Mouse (Mus musculus) midbrain, embryonic 15.5 days (tissue): ENCODE results near the gene Map3k20. TPM values are rescaled to one million over a fixed set of nuclear protein-coding genes. Genes with fewer than 3 reads are reported as not detected.
A peak's percentile ranks its signal among the peaks of the same experiment; 100 is the strongest.

Experiments
- ATAC-seq: fragments of 200-750 bp; cut with Nextera tagmentation; replicated peaks from 2 replicates; pipeline ENCODE4 v1.8.0; 2017; ENCODE audit warnings: moderate TSS enrichment
- H3K27ac ChIP-seq: fragments of 300-500 bp; sonication (generic); 2 replicates; pipeline ENCODE4 v1.5.1; 2015; ENCODE audit warnings: mild to moderate bottlenecking, inconsistent platforms
- H3K27me3 ChIP-seq: fragments of 300-500 bp; sonication (generic); replicated peaks from 2 replicates; pipeline ENCODE4 v1.6.1; 2015; ENCODE audit warnings: inconsistent platforms
- H3K36me3 ChIP-seq: fragments of 300-500 bp; sonication (generic); replicated peaks from 2 replicates; pipeline ENCODE4 v1.6.1; 2015; ENCODE audit warnings: inconsistent platforms
- H3K4me1 ChIP-seq: fragments of 300-500 bp; sonication (generic); 2 replicates; pipeline ENCODE4 v1.6.1; 2015; ENCODE audit warnings: inconsistent platforms
- H3K4me2 ChIP-seq: fragments of 300-500 bp; sonication (generic); 2 replicates; pipeline ENCODE4 v1.6.1; 2015; ENCODE audit warnings: inconsistent platforms, mild to moderate bottlenecking, moderate library complexity
- H3K4me3 ChIP-seq: fragments of 300-500 bp; sonication (generic); 2 replicates; pipeline ENCODE4 v1.5.1; 2015; ENCODE audit warnings: mild to moderate bottlenecking, inconsistent platforms
- H3K9ac ChIP-seq: fragments of 300-500 bp; sonication (generic); 2 replicates; pipeline ENCODE4 v1.6.1; 2015; ENCODE audit warnings: mild to moderate bottlenecking, inconsistent platforms
- H3K9me3 ChIP-seq: fragments of 300-500 bp; sonication (generic); 2 replicates; pipeline ENCODE4 v1.6.1; 2016; ENCODE audit warnings: inconsistent platforms
- WGBS: fragments of 180-500 bp; shearing (Covaris S2); methylation state at CpG from one replicate; pipeline ENCODE4 v1.1.7; 2015; ENCODE audit warnings: mixed read lengths; 5-methylcytosine and 5-hydroxymethylcytosine counted together
- polyA plus RNA-seq: library from polyadenylated mRNA; unstranded; fragments of >200 nt; fragmentation: Nextera tagmentation; extraction: Ambion mirVana; gene quantifications from 2 replicates; pipeline ENCODE4 v1.2.1, GENCODE M21; 2015

Map3k20 gene
- polyA plus RNA-seq, 1 experiment from 2014 or later: 5.0 TPM

GRCm38 (mm10) chr2:72284689-72285088 is 748 bp upstream of the Map3k20 start:
- no peak overlapping the region for H3K4me2 ChIP-seq
- H3K9ac ChIP-seq: no peak overlapping the region
- H3K4me3 ChIP-seq: no peak overlapping the region
- peaks cover 3% of the 10 kb centered on the region for H3K27me3 ChIP-seq
- peaks cover 3% of the 10 kb centered on the region; the same call in 1 of the 2 replicates for H3K4me1 ChIP-seq
- 76% methylated on average over 7 of the region's 7 CpGs for WGBS
- no peaks in the 10 kb centered on the region for H3K36me3 ChIP-seq
- H3K27ac ChIP-seq: no peak overlapping the region
- no peaks in the 10 kb centered on the region for H3K9me3 ChIP-seq
- ATAC-seq: no peak

DNA sequence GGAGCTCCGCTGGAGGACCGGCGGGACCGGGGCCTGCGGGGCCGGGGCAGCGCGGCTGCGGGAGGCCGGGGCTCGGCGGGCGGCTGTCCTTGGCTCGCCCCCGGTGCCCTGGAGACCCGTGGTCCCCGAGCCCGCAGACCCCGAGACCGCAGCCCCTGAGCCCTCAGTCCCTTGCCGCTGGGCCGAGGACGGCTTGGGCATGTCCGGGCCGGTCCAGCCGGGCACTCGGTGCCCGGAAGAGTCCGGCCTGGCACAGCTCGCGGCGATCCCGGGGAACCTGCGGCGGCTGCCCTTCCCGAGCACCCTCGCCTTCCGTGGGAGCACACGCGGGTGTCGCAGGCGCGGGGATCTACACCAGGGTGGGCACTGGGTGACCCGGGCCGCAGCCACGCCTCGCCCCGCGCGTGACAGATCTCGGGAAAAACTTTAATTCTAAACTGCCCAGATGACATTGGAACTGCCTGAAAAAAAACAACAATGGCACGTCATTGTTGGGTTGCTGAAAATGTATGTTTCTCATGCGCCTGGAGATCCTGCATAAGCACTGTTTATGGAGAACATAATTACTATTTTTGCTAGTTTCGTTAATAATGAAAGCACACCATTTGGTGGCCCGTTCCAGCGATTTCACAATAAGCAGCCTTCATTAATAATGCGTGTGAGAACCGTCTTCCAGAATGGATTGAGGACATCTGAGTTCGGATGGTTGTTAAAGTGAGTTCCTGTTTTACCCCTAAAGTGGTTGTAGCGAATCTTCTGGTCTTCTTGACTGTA is 638 bp downstream of the Map3k20 start:
- peak; percentile 81 for ATAC-seq
- H3K9me3 ChIP-seq: no peaks in the 10 kb centered on the region
- no peaks in the 10 kb centered on the region for H3K36me3 ChIP-seq
- H3K4me2 ChIP-seq: peak overlapping the region; percentile 73
- peaks cover 3% of the 10 kb centered on the region for H3K27me3 ChIP-seq
- WGBS: 1% methylated on average over 60 of the region's 60 CpGs
- H3K4me3 ChIP-seq: peak overlapping the region; percentile 63
- peak overlapping the region; percentile 48 for H3K9ac ChIP-seq
- H3K4me1 ChIP-seq: peaks cover 3% of the 10 kb centered on the region; the same call in 1 of the 2 replicates
- no peak overlapping the region for H3K27ac ChIP-seq

DNA sequence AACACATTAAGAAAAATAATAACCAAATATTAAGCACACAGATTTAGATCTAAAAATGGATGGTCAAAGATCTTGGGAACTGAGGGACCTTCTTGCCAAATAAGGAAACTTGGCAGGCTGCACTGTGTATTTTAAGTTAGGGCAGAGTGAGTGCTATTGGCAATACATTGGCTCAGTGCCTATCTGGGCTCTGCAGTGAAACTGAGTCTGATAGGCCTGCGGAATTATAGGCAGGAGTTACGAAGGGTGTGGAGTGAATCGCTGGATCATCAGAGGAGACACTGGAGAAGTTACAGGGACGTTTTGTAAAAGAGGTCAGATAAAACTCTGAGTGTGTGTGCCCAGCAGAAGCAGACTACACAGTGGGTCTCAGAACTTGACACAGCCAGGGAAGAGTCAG is 1.7 kb downstream of the Map3k20 start:
- Histone ChIP-seq H3K27me3 (peaks cover 3% of the 10 kb centered on the region), H3K9me3 (no peaks in the 10 kb centered on the region), H3K36me3 (no peaks in the 10 kb centered on the region), H3K9ac (no peak overlapping the region), H3K4me1 (peaks cover 3% of the 10 kb centered on the region; the same call in 1 of the 2 replicates), H3K4me3 (no peak overlapping the region), H3K27ac (no peak overlapping the region), H3K4me2 (no peak overlapping the region)
- ATAC-seq: no peak
- WGBS: 58% methylated on average over 4 of the region's 4 CpGs

DNA sequence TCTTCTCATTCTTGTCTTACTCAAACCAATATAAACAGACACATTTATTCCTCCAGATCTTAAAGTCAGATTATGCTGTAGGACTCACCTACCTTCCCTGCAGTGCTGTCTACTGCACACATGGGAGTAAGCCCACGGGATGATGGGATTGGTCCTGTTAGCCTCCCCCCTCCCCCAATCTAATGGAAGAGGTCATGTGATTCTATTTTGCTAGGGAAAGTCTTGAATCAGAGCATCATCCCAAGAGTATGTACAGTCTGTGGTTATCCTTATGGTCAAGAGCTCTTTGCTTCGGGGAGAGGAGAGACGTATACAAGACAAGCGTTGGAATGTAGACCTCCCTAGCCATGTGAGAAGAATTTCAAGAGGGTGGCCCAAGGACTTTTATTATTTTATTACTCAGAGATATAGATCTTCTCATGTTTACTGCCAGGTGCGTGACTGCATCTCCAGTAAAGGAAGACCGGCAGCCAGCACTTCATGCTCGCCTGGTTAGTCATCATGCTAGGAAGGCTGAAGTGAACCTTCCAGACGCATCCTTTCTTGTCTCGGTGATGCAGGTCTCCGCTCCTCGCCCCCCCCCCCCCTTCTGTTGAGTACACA is 3.6 kb downstream of the Map3k20 start:
- Histone ChIP-seq H3K27ac (no peak overlapping the region), H3K4me1 (peaks cover 3% of the 10 kb centered on the region; the same call in 1 of the 2 replicates), H3K36me3 (no peaks in the 10 kb centered on the region), H3K9me3 (no peaks in the 10 kb centered on the region), H3K4me3 (no peak overlapping the region), H3K27me3 (peaks cover 3% of the 10 kb centered on the region; the same call in 1 of the 2 replicates), H3K9ac (no peak overlapping the region), H3K4me2 (no peak overlapping the region)
- WGBS: 88% methylated on average over 11 of the region's 11 CpGs
- no peak for ATAC-seq

DNA sequence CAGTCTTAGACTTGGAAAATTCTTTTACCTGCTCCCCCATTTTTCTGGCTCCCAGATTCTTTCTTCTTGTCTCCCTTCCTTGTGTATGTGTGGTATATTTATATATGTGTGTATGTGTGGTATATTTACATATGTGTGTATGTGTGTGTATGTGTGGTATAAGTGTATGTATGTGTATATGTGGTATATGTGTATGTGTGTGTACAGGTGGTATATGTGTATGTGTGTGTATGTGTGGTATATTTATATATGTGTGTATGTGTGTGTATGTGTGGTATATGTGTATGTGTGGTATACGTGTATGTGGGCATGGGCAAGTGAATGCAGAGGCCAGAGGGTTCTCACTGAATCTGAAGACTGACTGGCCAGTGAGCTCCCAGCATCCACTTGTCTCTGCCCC is 5.7 kb downstream of the Map3k20 start:
- Histone ChIP-seq H3K27ac (no peak overlapping the region), H3K4me2 (no peak overlapping the region), H3K36me3 (no peaks in the 10 kb centered on the region), H3K4me1 (0 out of 2 replicates have a peak, but pooled peaks cover 3% of the 10 kb centered on the region), H3K9ac (no peak overlapping the region), H3K9me3 (no peaks in the 10 kb centered on the region), H3K4me3 (no peak overlapping the region), H3K27me3 (peaks cover 3% of the 10 kb centered on the region; the same call in 1 of the 2 replicates)
- 77% methylated on average over 1 of the region's 1 CpGs for WGBS
- ATAC-seq: no peak; the same call in 1 of the 2 replicates

DNA sequence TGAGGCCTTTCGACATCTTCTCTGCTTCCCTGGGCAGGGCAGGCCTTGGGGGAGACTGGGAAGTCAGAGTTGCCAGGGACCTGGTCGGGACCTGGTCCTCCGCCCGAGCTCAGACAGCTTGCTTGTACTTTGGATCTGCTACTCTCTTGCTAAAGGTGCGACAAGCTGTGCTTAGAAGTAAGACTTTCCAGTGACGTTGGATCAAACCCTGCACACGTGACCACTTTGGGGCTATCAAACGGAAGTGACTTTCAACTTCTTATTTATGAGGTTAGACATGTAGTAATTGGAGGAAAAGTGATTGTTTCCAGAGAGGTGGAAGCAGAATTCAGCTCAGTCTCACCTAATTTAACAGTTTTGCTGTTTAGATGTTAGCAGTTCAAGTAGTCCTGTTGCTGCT is 7.1 kb downstream of the Map3k20 start:
- Histone ChIP-seq H3K27me3 (no peaks in the 10 kb centered on the region), H3K27ac (no peak overlapping the region), H3K9me3 (no peaks in the 10 kb centered on the region), H3K4me1 (no peaks in the 10 kb centered on the region), H3K36me3 (no peaks in the 10 kb centered on the region), H3K4me3 (no peak overlapping the region), H3K9ac (no peak overlapping the region), H3K4me2 (no peak overlapping the region)
- ATAC-seq: no peak
- WGBS: 90% methylated on average over 8 of the region's 8 CpGs

DNA sequence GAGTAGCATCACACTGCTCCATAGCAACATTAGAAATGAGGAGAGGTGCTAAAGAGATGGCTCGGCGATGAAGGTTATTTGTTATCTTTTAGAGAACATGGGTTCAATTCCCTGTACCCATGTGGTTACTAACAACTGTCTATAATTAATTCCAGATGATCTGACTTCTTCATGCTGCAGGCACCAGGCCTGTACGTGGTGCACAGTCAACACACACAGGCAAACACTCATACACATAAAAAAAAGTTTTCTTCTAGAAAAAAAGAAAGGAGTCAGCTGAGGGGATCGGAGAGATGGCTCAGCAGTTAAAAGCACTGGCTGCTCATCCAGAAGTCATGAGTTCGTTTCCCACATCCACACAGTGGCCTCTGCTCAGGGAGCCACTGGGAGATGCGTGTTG is 9.6 kb downstream of the Map3k20 start:
- Histone ChIP-seq H3K4me2 (no peak overlapping the region), H3K9me3 (no peaks in the 10 kb centered on the region), H3K27ac (no peak overlapping the region), H3K9ac (no peak overlapping the region), H3K27me3 (no peaks in the 10 kb centered on the region), H3K4me1 (no peaks in the 10 kb centered on the region), H3K4me3 (no peak overlapping the region), H3K36me3 (no peaks in the 10 kb centered on the region)
- no peak for ATAC-seq
- 90% methylated on average over 6 of the region's 6 CpGs for WGBS

- Histone ChIP-seq H3K27me3 (no peaks in the 10 kb centered on the region), H3K4me2 (no peak overlapping the region), H3K27ac (no peak overlapping the region), H3K9ac (no peak overlapping the region), H3K9me3 (no peaks in the 10 kb centered on the region), H3K4me1 (no peaks in the 10 kb centered on the region), H3K4me3 (no peak overlapping the region), H3K36me3 (no peaks in the 10 kb centered on the region)
- no peak for ATAC-seq
- WGBS: 86% methylated on average over 10 of the region's 10 CpGs
These were observed 11.7 kb downstream of the Map3k20 start for GRCm38 (mm10) chr2:72296984-72297715.

- ATAC-seq: no peak
These were observed 12.3 kb downstream of the Map3k20 start for GRCm38 (mm10) chr2:72297716-72298082.

GRCm38 (mm10) chr2:72298406-72298805 is 13.0 kb downstream of the Map3k20 start:
- ATAC-seq: no peak
- H3K4me1 ChIP-seq: no peaks in the 10 kb centered on the region

More at GRCm38 (mm10) chr2:72297716-72298082, 12.3 kb downstream of the Map3k20 start:
- H3K9me3 ChIP-seq: no peaks in the 10 kb centered on the region
- no peaks in the 10 kb centered on the region for H3K27me3 ChIP-seq
- H3K27ac ChIP-seq: no peak overlapping the region
- H3K36me3 ChIP-seq: no peaks in the 10 kb centered on the region
- WGBS: 75% methylated on average over 10 of the region's 10 CpGs
- no peak overlapping the region for H3K4me2 ChIP-seq
- no peak overlapping the region for H3K4me3 ChIP-seq
- H3K9ac ChIP-seq: no peak overlapping the region
- H3K4me1 ChIP-seq: no peaks in the 10 kb centered on the region

DNA sequence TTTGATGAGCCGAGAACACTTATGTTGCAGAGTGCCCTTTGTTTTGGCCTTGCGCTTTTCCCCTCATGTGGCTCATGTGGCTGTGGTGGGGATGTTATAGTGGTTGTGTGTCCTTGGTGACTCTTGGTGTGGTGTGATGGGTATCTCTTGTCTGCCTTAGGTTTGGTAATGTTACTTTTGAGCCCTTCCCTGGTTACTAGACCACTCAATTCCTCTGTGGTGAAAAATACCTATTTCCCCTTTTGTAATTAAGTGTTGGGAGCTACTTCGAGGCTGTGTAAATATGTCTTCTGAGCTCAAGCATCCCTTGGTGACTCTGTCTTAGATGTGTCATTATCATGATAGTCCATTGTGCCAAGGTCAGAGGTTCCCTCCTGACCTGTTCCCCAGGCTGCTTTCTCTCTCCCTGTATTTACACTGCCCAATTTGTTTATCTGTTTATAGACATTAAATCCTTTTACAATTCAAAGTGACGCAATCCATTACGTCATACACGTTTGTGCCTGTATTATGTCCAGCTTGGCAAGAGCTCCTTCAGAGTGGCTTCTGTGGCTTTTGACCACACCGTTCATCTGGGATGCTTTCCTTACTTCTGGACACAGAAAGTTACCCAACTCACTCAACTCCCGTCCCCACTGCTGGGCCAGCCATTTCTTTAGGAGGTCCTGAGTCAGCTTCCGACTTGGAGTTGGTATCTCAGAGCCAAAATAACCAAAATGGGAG is 15.9 kb downstream of the Map3k20 start:
- no peak overlapping the region for H3K9ac ChIP-seq
- H3K4me1 ChIP-seq: no peaks in the 10 kb centered on the region
- no peaks in the 10 kb centered on the region for H3K27me3 ChIP-seq
- no peaks in the 10 kb centered on the region for H3K36me3 ChIP-seq
- no peak overlapping the region for H3K4me3 ChIP-seq
- H3K9me3 ChIP-seq: no peaks in the 10 kb centered on the region
- ATAC-seq: no peak
- no peak overlapping the region for H3K27ac ChIP-seq
- H3K4me2 ChIP-seq: no peak overlapping the region
- WGBS: 91% methylated on average over 9 of the region's 9 CpGs

More at GRCm38 (mm10) chr2:72298406-72298805, 13.0 kb downstream of the Map3k20 start:
- Histone ChIP-seq H3K4me3 (no peak overlapping the region), H3K4me2 (no peak overlapping the region), H3K27me3 (no peaks in the 10 kb centered on the region), H3K9ac (no peak overlapping the region), H3K9me3 (no peaks in the 10 kb centered on the region), H3K36me3 (no peaks in the 10 kb centered on the region), H3K27ac (no peak overlapping the region)
- WGBS: 60% methylated on average over 4 of the region's 4 CpGs

DNA sequence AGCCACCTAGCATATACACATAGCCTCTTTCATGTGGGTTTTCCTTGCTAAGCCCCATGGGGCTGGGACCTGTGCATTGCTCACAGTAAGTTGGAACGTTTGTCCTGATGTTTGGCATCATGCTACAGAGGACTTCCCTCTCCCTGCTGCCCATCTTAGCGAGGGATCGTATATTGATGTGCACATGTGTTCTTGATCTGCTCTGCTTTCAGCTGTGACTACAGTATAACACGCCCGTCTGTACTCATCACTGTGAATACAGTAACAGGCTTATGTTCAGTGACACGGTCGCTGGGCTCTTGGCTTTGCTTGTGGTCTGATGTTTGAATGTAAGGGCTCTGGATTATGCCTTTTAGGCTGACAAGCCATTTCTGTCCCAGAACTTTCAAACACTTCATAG is 20.3 kb downstream of the Map3k20 start:
- H3K27ac ChIP-seq: no peak overlapping the region
- H3K9me3 ChIP-seq: no peaks in the 10 kb centered on the region
- H3K4me1 ChIP-seq: no peaks in the 10 kb centered on the region
- H3K36me3 ChIP-seq: no peaks in the 10 kb centered on the region
- H3K27me3 ChIP-seq: no peaks in the 10 kb centered on the region
- H3K4me2 ChIP-seq: no peak overlapping the region
- WGBS: 90% methylated on average over 7 of the region's 7 CpGs
- no peak for ATAC-seq
- H3K4me3 ChIP-seq: no peak overlapping the region
- H3K9ac ChIP-seq: no peak overlapping the region
